Mouse (Mus musculus): ENCODE measurements around the gene Umps.

The Umps gene

GRCm38 (mm10) chr16:33954793-33955192, 12.0 kb downstream of the Umps start:
- in situ Hi-C loops (cut with MboI) = loop anchor here (10.0 kb wide), 1 partner anchor 130 kb away; the partner anchor contains the start of gene Itgb5

GRCm38 (mm10) chr16:33953008-33953407, 13.8 kb downstream of the Umps start:
- in situ Hi-C loops (cut with MboI) = loop anchor here (10.0 kb wide), 1 partner anchor 128 kb away; the partner anchor contains the start of gene Itgb5

GRCm38 (mm10) chr16:33950830-33951229, 16.0 kb downstream of the Umps start:
- in situ Hi-C loops (cut with MboI) = loop anchor here (10.0 kb wide), 1 partner anchor 126 kb away; the partner anchor contains the start of gene Itgb5

- in situ Hi-C loops (cut with MboI) = loop anchor here (10.0 kb wide), 1 partner anchor 126 kb away; the partner anchor contains the start of gene Itgb5
Measured at GRCm38 (mm10) chr16:33950386-33950785, 16.5 kb downstream of the Umps start.

GRCm38 (mm10) chr16:33947664-33948571, 18.9 kb downstream of the Umps start:
- in situ Hi-C loops (cut with MboI) = no loop called here

GRCm38 (mm10) chr16:33946021-33946420, 20.8 kb downstream of the Umps start:
- in situ Hi-C loops (cut with MboI) = no loop called here

GRCm38 (mm10) chr16:33944772-33945171, 22.1 kb downstream of the Umps start:
- in situ Hi-C loops (cut with MboI) = no loop called here

- in situ Hi-C loops (cut with MboI) = no loop called here
Measured at GRCm38 (mm10) chr16:33944126-33944525, 22.7 kb downstream of the Umps start.

- in situ Hi-C loops (cut with MboI) = no loop called here
Measured at GRCm38 (mm10) chr16:33943388-33943787, 23.4 kb downstream of the Umps start.

GRCm38 (mm10) chr16:33942341-33942740, 24.5 kb downstream of the Umps start:
- in situ Hi-C loops (cut with MboI) = no loop called here

GRCm38 (mm10) chr16:33941271-33941781, 25.5 kb downstream of the Umps start:
- in situ Hi-C loops (cut with MboI) = no loop called here

- in situ Hi-C loops (cut with MboI) = no loop called here
Measured at GRCm38 (mm10) chr16:33940095-33940494, 26.7 kb downstream of the Umps start.

- in situ Hi-C loops (cut with MboI) = no loop called here
Measured at GRCm38 (mm10) chr16:33939636-33940035, 27.2 kb downstream of the Umps start.

- in situ Hi-C loops (cut with MboI) = no loop called here
Measured at GRCm38 (mm10) chr16:33939133-33939531, 27.7 kb downstream of the Umps start.

GRCm38 (mm10) chr16:33938311-33939132, 28.3 kb downstream of the Umps start:
- in situ Hi-C loops (cut with MboI) = no loop called here

- in situ Hi-C loops (cut with MboI) = no loop called here
Measured at GRCm38 (mm10) chr16:33937567-33937966, 29.3 kb downstream of the Umps start.

- in situ Hi-C loops (cut with MboI) = no loop called here
Measured at GRCm38 (mm10) chr16:33936885-33937284, 30.0 kb downstream of the Umps start.

- in situ Hi-C loops (cut with MboI) = no loop called here
Measured at GRCm38 (mm10) chr16:33935407-33935785, 31.4 kb downstream of the Umps start.

GRCm38 (mm10) chr16:33934701-33935406, 32.0 kb downstream of the Umps start:
- in situ Hi-C loops (cut with MboI) = no loop called here

GRCm38 (mm10) chr16:33933411-33933810, 33.4 kb downstream of the Umps start:
- in situ Hi-C loops (cut with MboI) = no loop called here

- in situ Hi-C loops (cut with MboI) = no loop called here
Measured at GRCm38 (mm10) chr16:33932126-33932525, 34.7 kb downstream of the Umps start.

- in situ Hi-C loops (cut with MboI) = no loop called here
Measured at GRCm38 (mm10) chr16:33931682-33932081, 35.2 kb downstream of the Umps start.

Measured in mature B cell (primary cell).